Mouse (Mus musculus): ENCODE measurements around the gene Irs4.

Irs4 gene

DNA sequence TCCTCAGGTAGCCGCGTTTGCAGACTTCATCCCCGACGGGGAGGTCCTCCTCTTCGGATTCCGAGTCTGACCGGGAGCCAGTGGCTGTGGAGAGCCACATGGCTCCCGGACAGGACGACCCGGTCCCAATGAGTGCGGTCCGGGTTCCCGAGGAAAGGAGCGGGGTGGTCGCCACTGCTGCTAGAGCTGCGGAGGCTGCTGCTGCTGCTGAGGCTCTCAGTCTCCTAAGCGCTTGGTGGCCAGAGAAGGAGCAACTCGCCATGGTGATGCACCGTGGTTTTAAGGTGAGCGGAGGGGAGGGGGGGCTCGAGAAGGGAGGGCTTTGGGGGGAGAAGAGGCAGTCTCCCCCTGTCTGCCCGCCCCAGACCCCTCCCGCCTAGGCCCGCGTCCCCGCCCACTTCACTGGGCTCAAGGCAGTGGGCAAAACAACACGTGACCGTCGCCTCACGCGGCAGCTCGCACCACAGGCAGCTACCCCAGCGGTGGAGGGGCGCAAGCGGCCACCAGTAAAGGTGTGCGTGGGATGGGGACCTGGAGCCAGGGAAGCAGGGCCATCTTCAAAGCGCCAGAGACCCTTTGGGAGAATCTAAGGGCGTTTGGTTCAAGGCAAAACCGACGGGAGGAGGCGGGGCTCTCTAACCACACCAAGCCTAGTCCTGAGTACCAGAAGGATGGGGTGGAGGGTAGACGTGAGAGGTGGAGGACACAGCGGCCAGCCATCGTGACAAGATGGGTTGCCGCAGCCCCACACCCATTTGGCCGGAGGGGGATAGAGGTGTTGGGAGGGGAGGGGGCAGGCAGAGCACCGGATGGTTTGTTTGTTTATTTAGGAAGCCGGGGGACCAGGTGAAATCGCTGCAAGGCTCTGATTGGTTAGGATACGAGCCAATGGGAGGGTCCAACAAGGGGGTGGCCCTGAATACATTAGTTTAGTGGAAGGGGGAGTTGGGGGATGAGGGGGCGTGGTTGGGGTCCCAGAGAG is at the start of gene Irs4:
Irs4 (minus strand) TSS at position 327 of the 982 bp plus-strand sequence.
- DNase-seq (ENCODE audit: low read depth, low spot score): no peak

DNA sequence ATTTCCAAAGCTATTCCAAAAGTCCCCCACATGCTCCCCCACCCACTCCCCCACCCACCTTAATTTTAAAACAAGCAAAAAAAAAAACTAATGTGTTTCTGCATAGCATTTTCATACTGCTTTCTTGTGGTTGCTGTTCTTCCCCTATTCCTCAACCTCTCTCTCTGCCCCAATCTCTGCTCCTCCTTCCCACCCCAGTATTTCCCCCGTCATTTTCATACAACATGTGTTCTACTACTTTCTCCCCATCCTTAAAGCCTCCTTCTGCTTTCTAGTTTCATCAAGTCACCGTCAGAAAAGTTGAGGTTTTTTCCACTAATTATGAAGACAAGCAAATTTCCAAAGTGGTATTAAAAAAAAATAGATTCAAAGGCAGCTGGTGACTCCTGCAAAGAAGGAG is 25.3 kb upstream of the Irs4 start:
- no peak for DNase-seq (ENCODE audit: low read depth, low spot score)

- no peak for DNase-seq (ENCODE audit: low read depth, low spot score)
Measured at GRCm38 (mm10) chrX:141729570-141729969, 4.5 kb upstream of the Irs4 start.

DNA sequence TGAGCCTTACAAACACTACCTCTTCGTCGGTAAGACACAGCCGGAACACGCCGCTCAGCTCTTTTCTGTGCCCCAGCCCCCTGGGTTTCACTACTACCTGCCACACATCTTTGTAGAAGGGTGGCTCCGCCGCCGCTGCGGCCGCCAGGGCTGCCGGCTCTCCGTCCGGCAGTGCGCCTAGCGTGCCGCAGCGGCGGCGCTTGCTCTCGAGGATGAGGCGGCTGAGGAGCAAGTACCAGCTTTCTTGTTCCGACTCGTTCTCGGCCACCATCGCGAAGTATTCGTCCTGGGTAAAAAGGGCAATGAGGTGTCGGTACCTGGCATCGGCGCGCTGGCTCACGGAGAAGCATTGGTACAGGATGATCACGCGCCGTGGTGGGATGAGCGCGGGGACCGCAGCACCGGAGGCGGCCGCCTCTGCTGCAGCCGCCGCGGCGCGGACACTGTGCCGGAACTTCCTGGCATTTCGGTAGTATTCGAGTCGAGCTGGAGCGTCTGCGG is 622 bp downstream of the Irs4 start:
- no peak for DNase-seq (ENCODE audit: low read depth, low spot score)

- no peak for DNase-seq (ENCODE audit: low read depth, low spot score)
Measured at GRCm38 (mm10) chrX:141723936-141724335, 1.1 kb downstream of the Irs4 start.

GRCm38 (mm10) chrX:141721725-141722124 is 3.3 kb downstream of the Irs4 start:
- DNase-seq (ENCODE audit: low read depth, low spot score): no peak
